Mouse (Mus musculus): ENCODE data around the gene Eif3j1. TPM values are rescaled to one million over a fixed set of nuclear protein-coding genes. Genes with fewer than 3 reads are reported as not detected.
A peak's percentile ranks its signal among the peaks of the same experiment; 100 is the strongest.

Eif3j1 gene
- polyA plus RNA-seq (2012; rRNA removed), result 9.3 and 13.7 TPM in 2 replicates
- 7.2 and 8.7 TPM in 2 replicates for polyA plus RNA-seq (2014; fragmentation: Nextera tagmentation; extraction: Ambion mirVana)

- Histone ChIP-seq H3K27me3 (ENCODE audit: control insufficient read depth, insufficient read depth, low read length) (no peaks in the 10 kb centered on the region), H3K4me1 (replicated peaks; ENCODE audit: control insufficient read depth in 2 of 2, insufficient read depth in 2 of 2, low read length in 1 of 2) (peaks cover 5 to 10% of the 10 kb centered on the region in 2 experiments; a peak in 3 of 4 replicates), H3K4me3 (ENCODE audit: insufficient read depth in 1 of 2, low read depth in 2 of 2, low read length in 2 of 2) (peak within 1 kb of the TSS; percentile 90 to 99), H3K4me2 (ENCODE audit: low read depth) (peak within 1 kb of the TSS; percentile 84), H3K9me3 (ENCODE audit: control insufficient read depth, low read length) (no peaks in the 10 kb centered on the region), H3K27ac (peak within 1 kb of the TSS; percentile 95), H3K36me3 (replicated peaks; ENCODE audit: control insufficient read depth, insufficient read depth, low read depth) (peaks cover 15% of the 10 kb centered on the region), H3K9ac (replicated peaks) (peak within 1 kb of the TSS; percentile 100)
- no peak for TF ChIP-seq CTCF (IDR thresholded peaks at IDR 0.05; ENCODE audit: low read depth)
- no peak for TF ChIP-seq EP300 (IDR thresholded peaks at IDR 0.05; ENCODE audit: low read depth)
- WGBS (ENCODE audit: insufficient replicate concordance), result under 1% methylated on average over 61 of the region's 67 CpGs
- DNase-seq (ENCODE audit: low read depth in 3 of 3, low spot score in 3 of 3), result peak; percentile 82 to 88 (median 84)
- ATAC-seq (ENCODE audit: insufficient read depth), result peak; percentile 96
Measured at GRCm38 (mm10) chr2:122027862-122028755, at the start of gene Eif3j1. Gene Eif3j1, plus strand, starts transcription at chr2:122028546.

GRCm38 (mm10) chr2:121995738-121996137, 32.6 kb upstream of the Eif3j1 start:
- DNase-seq (ENCODE audit: low read depth in 3 of 3, low spot score in 3 of 3), result no peak
- Histone ChIP-seq H3K4me1 (replicated peaks; ENCODE audit: control insufficient read depth in 2 of 2, insufficient read depth in 2 of 2, low read length in 1 of 2) (no peaks in the 10 kb centered on the region), H3K9ac (replicated peaks) (no peak overlapping the region), H3K9me3 (ENCODE audit: control insufficient read depth, low read length) (no peaks in the 10 kb centered on the region), H3K36me3 (replicated peaks; ENCODE audit: control insufficient read depth, insufficient read depth, low read depth) (peaks cover 21% of the 10 kb centered on the region), H3K27ac (no peak overlapping the region), H3K4me3 (ENCODE audit: insufficient read depth in 1 of 2, low read depth in 2 of 2, low read length in 2 of 2) (no peak overlapping the region), H3K27me3 (ENCODE audit: control insufficient read depth, insufficient read depth, low read length) (no peaks in the 10 kb centered on the region), H3K4me2 (ENCODE audit: low read depth) (no peak overlapping the region)
- no peak for ATAC-seq (ENCODE audit: insufficient read depth)
- WGBS (ENCODE audit: insufficient replicate concordance), result 79% methylated on average over 1 of the region's 1 CpGs
- TF ChIP-seq CTCF (IDR thresholded peaks at IDR 0.05; ENCODE audit: low read depth) (peak; percentile 20; the same call in 1 of the 2 replicates), EP300 (IDR thresholded peaks at IDR 0.05; ENCODE audit: low read depth) (no peak)

GRCm38 (mm10) chr2:122008832-122009231, 19.5 kb upstream of the Eif3j1 start:
- Histone ChIP-seq H3K4me3 (ENCODE audit: insufficient read depth in 1 of 2, low read depth in 2 of 2, low read length in 2 of 2) (no peak overlapping the region), H3K27ac (no peak overlapping the region), H3K4me1 (replicated peaks; ENCODE audit: control insufficient read depth in 2 of 2, insufficient read depth in 2 of 2, low read length in 1 of 2) (no peaks in the 10 kb centered on the region), H3K9me3 (ENCODE audit: control insufficient read depth, low read length) (no peaks in the 10 kb centered on the region), H3K9ac (replicated peaks) (no peak overlapping the region), H3K4me2 (ENCODE audit: low read depth) (no peak overlapping the region), H3K36me3 (replicated peaks; ENCODE audit: control insufficient read depth, insufficient read depth, low read depth) (peaks cover 14% of the 10 kb centered on the region), H3K27me3 (ENCODE audit: control insufficient read depth, insufficient read depth, low read length) (no peaks in the 10 kb centered on the region)
- WGBS (ENCODE audit: insufficient replicate concordance), result 85% methylated on average over 3 of the region's 3 CpGs
- no peak for ATAC-seq (ENCODE audit: insufficient read depth)
- no peak for DNase-seq (ENCODE audit: low read depth in 3 of 3, low spot score in 3 of 3)
- TF ChIP-seq EP300 (IDR thresholded peaks at IDR 0.05; ENCODE audit: low read depth), result no peak
- no peak for TF ChIP-seq CTCF (IDR thresholded peaks at IDR 0.05; ENCODE audit: low read depth)

GRCm38 (mm10) chr2:122011441-122011840, 16.9 kb upstream of the Eif3j1 start:
- DNase-seq (ENCODE audit: low read depth in 3 of 3, low spot score in 3 of 3) (no peak), ATAC-seq (ENCODE audit: insufficient read depth) (no peak)
- Histone ChIP-seq H3K27me3 (ENCODE audit: control insufficient read depth, insufficient read depth, low read length) (no peaks in the 10 kb centered on the region), H3K4me3 (ENCODE audit: insufficient read depth in 1 of 2, low read depth in 2 of 2, low read length in 2 of 2) (no peak overlapping the region), H3K9ac (replicated peaks) (no peak overlapping the region), H3K36me3 (replicated peaks; ENCODE audit: control insufficient read depth, insufficient read depth, low read depth) (peaks cover 12% of the 10 kb centered on the region), H3K4me2 (ENCODE audit: low read depth) (no peak overlapping the region), H3K9me3 (ENCODE audit: control insufficient read depth, low read length) (no peaks in the 10 kb centered on the region), H3K27ac (no peak overlapping the region), H3K4me1 (replicated peaks; ENCODE audit: control insufficient read depth in 2 of 2, insufficient read depth in 2 of 2, low read length in 1 of 2) (no peaks in the 10 kb centered on the region)
- WGBS (ENCODE audit: insufficient replicate concordance), result 69% methylated on average over 7 of the region's 7 CpGs
- TF ChIP-seq EP300 (IDR thresholded peaks at IDR 0.05; ENCODE audit: low read depth), result no peak
- TF ChIP-seq CTCF (IDR thresholded peaks at IDR 0.05; ENCODE audit: low read depth), result no peak

DNA sequence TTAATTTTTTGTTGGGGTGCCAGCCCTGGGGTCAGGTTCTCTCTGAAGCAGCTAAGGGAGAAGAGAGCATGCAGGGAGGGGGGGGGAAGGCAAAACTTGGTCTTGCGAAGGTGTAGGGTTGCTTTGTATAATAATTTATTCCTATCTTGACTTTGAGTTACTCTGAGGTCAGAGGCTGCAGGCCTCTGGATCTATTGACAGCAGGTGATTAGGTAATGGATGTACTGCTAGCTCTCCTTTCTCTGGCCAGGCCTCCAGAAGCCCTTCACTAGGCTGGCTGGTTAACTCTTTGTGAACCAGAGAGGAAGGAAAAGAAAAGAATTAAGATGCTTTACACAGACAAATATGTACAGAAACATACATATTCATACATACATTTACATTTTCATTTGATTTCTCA, 9.6 kb upstream of the Eif3j1 start:
- Histone ChIP-seq H3K4me1 (replicated peaks; ENCODE audit: control insufficient read depth in 2 of 2, insufficient read depth in 2 of 2, low read length in 1 of 2) (no peaks in the 10 kb centered on the region), H3K27me3 (ENCODE audit: control insufficient read depth, insufficient read depth, low read length) (no peaks in the 10 kb centered on the region), H3K27ac (no peak overlapping the region), H3K4me2 (ENCODE audit: low read depth) (no peak overlapping the region), H3K9ac (replicated peaks) (no peak overlapping the region), H3K9me3 (ENCODE audit: control insufficient read depth, low read length) (no peaks in the 10 kb centered on the region), H3K4me3 (ENCODE audit: insufficient read depth in 1 of 2, low read depth in 2 of 2, low read length in 2 of 2) (no peak overlapping the region), H3K36me3 (replicated peaks; ENCODE audit: control insufficient read depth, insufficient read depth, low read depth) (peaks cover under 1% of the 10 kb centered on the region)
- no peak for ATAC-seq (ENCODE audit: insufficient read depth)
- no peak for DNase-seq (ENCODE audit: low read depth in 3 of 3, low spot score in 3 of 3)
- TF ChIP-seq EP300 (IDR thresholded peaks at IDR 0.05; ENCODE audit: low read depth) (no peak), CTCF (IDR thresholded peaks at IDR 0.05; ENCODE audit: low read depth) (no peak)
- WGBS (ENCODE audit: insufficient replicate concordance), result 70% methylated on average over 1 of the region's 1 CpGs
